Comparison of ENCODE assay signal across 8 mouse cellular contexts in genomic region chr9:71447573-71447972, GRCm38 (mm10). TPM values are rescaled to one million over a fixed set of nuclear protein-coding genes. Genes with fewer than 3 reads are reported as not detected.
DNase-seq lines count a peak whose midpoint lies in the region; ATAC-seq lines count a peak whose summit lies in the region.

No protein-coding gene starts in this region.

- DNase-seq in cerebellum, adult 18-20 months = peak; percentile 7 to 21
- DNase-seq in cerebellum, adult 9-10 months = no peak
- DNase-seq in Muller cell, postnatal 12 days (ENCODE audit: inconsistent ontology term) = peak; percentile 52
- peak; percentile 47 for DNase-seq in embryo, embryonic 11.5 days (ENCODE audit: low read depth, low spot score)
- peak; percentile 89 for DNase-seq in heart, postnatal 4 days
- peak; percentile 50 to 67 for DNase-seq in layer of hippocampus, postnatal 36 days
- DNase-seq in ovary, adult 18-20 months (ENCODE audit: low spot score) = peak; percentile 12

- no peak for ATAC-seq in erythroid progenitor cell, adult 5-6 weeks (replicated peaks; ENCODE audit: low FRiP score, poor library complexity, severe bottlenecking)

RNA-seq across cellular contexts. Expression of gene Polr2m, which starts 38.2 kb away (rescaled TPM):
- 100 to 1,000 TPM; 299 to 302 TPM for total RNA-seq in heart, postnatal 4 days (2021)
- total RNA-seq in layer of hippocampus, postnatal 36 days (2021) = 100 to 1,000 TPM; 154 to 185 TPM
- 28.1 and 33.9 TPM in 2 replicates for total RNA-seq in erythroid progenitor cell, adult 5-6 weeks (2015; ENCODE audit: low replicate concordance)
- 31.2 and 47.0 TPM in 2 replicates for total RNA-seq in erythroid progenitor cell, adult 5-6 weeks (2017; ENCODE audit: low replicate concordance)
